Mouse (Mus musculus): ENCODE data around the gene Cpeb2.

Gene Cpeb2

DNA sequence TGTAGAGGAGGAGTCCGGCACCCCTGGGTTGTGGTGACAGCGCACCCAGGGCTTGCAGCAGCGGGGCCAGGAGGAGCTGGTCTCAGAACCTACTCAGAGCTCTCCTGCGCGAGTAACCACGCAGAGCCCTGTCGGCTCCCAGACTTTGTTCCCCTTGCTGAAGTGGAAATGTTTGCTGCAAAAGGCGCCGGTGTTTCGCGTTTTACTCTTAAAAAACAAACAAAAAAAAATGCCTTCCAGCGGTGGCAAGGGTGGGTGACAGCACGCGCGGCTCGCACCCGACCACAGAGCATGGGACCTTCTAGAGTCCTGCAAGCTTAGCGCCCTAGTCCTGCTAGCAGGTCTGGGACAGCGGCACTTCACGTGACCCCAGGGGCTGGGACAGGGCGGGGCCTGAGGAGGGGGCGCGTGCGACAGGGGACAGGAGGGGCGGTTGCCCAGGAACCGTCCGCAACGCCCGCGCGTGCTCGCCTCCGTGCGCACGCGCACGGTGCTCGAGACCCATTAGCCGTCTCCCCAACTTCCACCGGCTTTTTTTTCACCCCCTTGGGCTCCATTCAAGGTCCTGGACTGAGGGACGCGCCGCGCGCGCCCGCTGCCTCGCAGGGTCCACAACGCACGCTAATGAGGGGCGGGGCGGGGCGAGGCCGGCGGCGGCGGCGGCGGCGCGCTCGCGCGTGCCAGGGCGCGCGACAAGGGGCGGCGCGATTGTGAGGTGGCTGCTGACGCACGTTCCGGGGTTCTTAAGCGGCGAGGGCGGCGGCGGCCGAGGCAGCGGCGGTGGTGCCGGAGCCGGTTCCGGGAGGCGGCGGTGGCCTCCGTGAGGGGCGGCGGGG lies at the start of gene Cpeb2:
Gene Cpeb2, plus strand, starts transcription at position 691 of the 836 bp plus-strand sequence.
- peak; percentile 87 for DNase-seq (ENCODE audit: low spot score)

DNA sequence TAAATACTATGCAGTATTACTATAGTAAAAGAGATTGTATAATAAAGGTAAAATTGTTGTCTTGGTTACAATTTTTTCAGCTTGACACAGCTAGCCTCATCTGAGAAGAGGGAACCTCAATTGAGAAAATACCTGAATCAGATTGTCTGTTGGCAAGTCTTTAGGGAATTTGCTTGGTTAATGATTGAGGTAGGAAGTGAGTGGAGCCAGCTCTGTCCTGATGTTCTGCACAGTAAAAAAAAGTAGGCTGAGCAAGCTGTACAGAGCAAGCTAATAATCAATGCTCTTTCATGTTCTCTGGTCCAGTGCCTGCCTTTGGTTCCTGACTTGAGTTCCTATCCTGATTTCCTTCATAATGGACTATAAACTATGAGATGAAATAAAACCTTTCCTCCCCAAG lies 49.4 kb upstream of the Cpeb2 start:
- DNase-seq (ENCODE audit: low spot score), result no peak

DNA sequence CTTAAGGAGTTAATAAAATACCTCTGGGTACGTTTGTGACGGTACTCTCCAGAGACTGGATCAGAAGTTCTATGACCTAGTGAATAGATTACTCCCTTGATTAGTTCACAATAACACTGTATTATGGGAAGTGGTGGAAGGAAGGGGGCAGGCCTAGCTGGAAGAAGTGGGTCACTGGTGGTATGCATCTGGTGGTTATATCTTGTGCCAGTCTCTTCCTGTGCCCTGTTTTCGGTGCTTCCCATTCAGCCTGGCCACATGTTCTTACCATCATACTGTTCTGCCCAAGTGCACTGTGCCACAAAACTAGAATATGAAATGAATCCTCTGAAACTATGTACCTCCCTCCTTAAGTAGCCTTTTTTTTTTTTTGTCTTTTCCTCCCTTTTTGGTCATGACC lies 48.1 kb upstream of the Cpeb2 start:
- no peak for DNase-seq (ENCODE audit: low spot score)

DNA sequence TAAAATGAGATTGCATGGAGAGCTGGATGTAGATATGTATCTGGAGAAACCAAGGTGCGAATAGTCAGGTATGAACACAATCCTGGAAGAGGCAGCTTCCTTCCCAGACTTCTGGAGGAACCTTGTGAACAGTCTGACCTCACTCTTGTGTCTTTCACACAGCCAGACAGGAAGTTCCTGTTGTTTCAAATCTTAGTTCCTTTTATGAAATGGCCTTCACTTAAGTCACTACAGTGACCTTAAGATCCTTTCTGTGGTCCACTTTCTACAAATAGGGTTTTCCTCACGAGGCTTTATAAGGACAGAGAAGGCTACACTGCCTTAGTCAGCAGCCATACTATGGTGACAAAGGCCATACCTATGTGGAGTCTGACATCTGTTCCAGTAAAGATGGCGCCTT lies 47.5 kb upstream of the Cpeb2 start:
- DNase-seq (ENCODE audit: low spot score), result no peak

DNA sequence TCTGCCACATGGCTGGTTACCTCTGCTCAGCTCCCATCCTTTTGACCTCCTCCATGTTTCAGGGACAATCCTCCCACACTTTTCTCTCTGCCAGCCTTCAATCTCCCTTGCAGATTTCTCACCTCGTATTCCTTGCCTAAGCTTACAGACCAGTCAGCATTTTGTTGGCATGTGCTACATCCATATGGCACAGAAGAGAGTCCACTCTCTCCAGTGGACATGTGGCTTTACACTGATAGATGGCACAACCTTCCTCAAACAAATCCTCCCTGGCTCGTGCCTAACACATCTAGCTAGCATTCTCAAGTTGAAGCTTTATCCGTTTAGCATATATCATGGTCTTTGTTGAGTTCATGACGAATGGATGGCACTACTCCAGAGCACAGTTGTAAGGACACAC lies 32.3 kb upstream of the Cpeb2 start:
- DNase-seq (ENCODE audit: low spot score), result no peak

DNA sequence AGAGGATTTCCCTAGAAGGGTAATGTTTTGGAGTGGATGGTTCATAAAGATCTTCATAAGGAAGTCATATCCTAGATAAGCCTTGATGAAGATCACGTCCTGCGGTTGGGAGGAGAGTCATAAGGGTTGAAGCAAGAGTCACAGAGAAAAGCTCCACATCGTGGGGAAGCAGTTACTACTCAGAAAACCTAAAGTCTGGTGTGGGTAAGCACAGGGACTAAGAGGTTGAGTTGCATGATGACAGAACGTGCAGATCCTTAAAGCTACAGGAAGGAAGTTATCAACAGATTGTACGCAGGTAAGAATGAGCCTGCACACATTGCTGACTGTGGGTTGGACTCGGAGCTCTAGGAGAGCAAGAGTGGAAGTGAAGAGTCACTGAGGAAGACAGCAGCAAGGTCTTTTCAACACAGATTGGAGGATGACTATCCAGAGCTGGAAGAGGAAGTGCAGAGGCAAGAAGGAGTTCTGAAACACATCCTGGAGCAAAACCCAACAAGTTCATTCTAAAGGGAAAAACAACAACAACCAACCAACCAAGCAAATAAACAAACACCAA lies 26.4 kb upstream of the Cpeb2 start:
- no peak for DNase-seq (ENCODE audit: low spot score)

DNA sequence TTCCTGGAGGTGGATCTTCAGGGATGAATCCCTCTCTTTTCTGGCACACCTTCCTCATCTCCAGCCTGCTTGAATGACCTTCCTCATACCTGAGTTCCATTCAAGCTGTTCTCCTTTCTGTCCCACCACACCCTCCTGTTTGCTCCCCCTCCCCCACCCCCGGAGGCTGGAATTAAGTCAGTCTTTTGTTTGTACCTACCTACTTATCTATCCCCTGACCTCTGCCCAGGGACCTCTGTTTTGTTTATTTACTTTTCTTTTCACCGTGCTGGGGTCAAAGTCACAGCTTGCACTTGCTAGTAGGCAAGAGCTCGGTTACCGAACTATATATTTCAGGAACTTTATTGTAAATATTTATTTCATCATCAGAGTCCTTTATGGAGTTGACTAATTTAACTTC lies 15.5 kb upstream of the Cpeb2 start:
- no peak for DNase-seq (ENCODE audit: low spot score)

DNA sequence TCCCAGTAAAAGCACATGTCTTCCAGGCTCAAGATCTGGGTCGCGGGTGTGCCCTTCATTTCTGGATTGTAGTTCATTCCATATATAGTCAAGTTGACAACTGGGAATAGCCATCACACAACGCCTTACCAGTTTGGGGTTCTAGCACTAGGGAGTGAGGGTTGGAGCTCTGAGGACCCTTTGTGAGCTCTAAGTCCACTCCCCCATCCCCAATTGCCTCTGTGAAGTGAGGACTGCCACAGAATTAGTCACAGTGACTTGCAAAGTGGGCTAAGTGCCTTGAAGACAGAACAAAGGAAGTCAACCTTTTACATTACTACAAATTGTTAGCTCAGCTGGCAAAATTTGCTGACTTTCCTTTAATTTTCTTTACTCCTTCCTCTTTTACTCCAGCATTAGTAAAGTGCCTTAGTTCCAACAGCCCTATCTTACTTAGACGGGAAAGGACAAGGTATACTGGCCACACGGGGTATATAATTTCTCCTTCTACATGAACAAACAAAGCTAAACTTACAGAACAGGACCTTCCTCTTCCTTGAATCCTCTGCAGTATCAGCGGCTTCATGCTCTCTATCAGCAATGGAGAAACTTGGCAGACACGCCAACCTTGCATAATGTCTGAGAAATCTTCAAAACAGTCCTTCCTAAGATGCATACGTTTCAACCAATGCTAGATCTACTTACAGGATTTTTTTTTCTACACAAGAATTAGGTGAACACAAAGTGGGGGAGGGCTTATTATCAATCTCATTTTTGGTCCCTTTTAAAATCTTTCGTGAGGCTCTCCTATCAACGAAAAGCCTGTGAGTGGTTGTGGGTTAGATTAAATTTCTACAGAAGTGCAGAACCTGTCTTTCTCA lies 14.8 kb upstream of the Cpeb2 start:
- DNase-seq (ENCODE audit: low spot score), result no peak

DNA sequence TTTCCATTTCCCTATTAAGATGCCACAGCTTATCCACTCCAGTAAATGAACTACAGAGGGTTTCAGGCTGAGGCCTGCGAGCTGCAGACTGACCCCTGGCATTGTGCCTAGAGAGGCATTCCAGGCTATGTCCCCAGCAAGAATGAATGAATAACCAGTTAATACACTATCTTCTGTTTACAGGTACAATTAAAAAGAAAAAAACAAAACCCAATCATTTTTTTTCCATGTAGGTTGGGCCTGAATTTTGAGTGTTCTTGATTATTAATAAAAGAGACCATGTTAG lies 14.2 kb upstream of the Cpeb2 start:
- DNase-seq (ENCODE audit: low spot score), result no peak

DNA sequence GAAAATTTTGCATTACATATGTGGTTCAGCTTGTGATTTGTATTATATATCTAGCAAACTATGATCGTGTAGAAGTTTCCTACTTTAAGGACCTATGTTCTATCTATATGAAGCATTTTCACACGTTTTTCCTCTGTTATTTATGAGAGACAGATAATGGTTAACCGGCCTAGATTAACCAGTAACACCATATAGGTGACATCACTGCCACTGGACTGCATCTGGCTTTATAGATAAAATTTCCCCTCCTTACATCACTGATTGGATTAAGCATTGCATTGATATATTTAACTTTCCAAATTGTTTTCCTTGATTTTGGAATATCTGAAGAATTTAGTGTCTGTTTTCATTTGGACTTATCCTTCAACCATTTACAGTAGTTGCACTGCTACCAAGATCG lies 9.6 kb upstream of the Cpeb2 start:
- DNase-seq (ENCODE audit: low spot score), result no peak

DNA sequence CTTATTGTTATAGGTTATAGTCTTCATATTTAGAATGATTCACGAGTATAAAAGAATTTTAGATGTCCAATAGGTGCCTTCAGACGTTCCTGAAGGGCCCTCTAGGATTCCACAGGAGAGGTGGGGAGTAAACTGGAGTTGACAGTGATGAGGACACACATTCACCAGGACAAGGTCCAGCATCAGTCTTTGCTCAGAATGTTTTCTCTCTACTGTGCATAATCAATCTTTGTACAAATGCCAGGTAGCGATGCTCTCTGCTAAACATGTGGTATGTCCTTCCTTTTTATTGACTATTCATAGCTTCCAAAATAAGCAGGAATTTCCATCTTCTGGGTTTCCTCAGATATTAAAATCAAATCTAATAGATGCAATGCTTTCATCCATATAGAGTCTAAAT lies 8.7 kb upstream of the Cpeb2 start:
- DNase-seq (ENCODE audit: low spot score), result no peak

DNA sequence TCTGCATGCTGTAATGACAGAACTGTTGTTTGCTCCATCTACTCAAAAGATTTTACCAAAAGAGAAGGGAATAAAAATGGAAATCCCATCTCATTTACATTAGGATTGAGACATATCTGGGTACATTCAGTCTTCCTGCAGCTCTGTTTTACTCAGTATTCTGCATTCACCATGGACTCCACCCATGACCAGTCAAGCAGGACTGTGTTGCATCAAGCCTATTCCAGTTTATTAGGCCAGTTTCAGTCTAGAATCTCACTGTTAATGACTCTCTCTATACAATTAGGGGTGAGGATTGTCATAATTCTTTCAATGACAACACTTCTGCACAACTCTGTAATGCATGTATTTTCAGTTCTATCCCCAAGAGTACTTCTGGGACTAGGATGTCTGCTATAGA lies 6.8 kb upstream of the Cpeb2 start:
- DNase-seq (ENCODE audit: low spot score), result no peak

DNA sequence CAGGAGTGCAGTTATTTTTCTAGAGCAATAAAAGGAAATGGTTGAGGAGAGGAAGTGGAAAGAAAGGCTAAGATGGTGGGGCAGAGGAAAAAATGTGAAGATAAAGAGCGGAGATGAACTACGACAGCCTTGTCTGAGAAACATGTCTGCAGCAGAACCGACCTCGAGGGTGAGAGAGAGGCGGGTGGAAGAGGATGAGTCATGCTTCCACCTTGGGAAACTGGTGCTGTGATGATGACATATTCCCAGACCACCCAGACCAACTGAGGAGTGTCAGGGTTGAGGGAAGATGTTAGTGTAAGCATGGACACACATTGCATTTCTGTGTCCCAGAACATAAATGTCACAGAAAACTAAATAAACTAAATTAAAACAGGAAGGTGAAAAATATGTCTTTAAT lies 5.4 kb upstream of the Cpeb2 start:
- no peak for DNase-seq (ENCODE audit: low spot score)

DNA sequence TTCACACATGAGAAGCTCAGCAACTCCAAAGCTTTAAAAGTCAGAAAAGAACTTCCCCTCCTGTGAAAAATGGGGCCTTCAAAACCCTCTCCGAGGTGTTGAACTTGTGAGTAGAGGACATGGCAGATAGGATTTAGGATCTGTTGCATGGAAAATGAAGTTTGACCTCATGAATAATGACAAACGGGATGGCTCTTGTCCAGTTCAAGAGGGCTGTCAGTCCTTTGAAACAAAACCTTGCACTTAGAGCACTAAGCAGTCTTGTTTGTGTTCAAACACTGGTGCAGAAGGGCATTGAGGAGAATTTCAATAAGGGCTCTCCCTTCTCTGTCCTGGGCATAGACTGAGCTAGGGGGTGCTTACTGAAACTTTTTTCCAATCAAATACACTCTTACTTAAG lies 1.9 kb upstream of the Cpeb2 start:
- DNase-seq (ENCODE audit: low spot score), result no peak

DNA sequence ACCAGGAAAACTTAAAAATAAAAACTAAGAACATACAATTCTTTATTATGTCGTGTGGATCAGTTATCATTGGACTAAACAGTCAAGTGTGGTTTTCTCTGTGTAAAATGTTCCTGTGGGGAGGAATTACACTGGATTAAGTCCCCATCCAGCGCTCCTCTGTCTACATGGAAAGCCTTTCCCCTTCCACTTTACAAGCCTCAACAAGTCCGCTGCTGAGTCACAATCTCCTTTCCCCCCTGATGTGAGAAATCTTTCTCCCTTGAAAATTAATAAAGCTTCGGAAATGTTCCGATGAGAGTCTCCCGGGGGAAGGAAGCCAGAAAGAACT lies 856 bp upstream of the Cpeb2 start:
- no peak for DNase-seq (ENCODE audit: low spot score)

DNA sequence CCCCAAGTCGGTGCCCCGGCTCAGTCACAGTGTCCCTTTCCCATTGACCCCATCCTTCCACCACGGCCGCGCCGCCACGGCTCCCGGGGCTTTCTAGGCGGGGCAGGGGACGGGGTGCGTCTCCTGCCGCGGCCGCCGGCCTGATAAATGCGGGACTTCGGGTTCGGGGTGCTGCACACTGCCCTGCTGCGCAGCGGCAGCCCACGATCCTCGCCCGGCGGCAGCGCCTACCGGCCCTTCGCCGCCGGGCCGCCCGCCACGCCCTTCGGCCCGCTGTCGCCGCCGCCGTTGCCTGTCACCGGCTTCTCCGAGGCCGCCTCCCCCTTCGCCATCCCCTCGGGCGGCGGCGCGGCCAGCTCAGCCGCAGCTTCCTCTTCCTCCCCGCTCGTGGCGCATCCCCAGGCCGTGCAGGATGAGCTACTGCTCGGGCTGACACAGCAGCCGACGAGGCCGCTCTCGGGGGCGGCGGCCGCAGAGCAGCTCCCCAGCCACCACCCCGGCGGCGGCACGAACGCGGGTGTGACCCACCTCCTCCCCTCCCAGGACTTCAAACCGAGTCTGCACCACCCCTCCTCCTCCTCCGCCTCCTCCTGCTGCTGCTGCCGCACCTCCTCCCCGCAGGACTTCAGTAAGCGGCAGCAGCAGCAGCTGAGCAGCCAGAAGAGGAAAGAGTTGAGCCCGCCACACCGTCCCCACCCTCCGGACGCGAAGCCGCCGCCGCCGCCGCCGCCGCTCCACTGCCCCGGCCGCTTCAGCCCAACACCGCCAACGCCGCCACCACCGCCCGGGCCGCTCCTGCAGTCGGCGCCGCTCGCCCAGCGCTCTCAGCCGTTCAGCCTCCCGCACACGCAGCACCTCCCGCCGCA lies 579 bp downstream of the Cpeb2 start:
- DNase-seq (ENCODE audit: low spot score), result no peak

DNA sequence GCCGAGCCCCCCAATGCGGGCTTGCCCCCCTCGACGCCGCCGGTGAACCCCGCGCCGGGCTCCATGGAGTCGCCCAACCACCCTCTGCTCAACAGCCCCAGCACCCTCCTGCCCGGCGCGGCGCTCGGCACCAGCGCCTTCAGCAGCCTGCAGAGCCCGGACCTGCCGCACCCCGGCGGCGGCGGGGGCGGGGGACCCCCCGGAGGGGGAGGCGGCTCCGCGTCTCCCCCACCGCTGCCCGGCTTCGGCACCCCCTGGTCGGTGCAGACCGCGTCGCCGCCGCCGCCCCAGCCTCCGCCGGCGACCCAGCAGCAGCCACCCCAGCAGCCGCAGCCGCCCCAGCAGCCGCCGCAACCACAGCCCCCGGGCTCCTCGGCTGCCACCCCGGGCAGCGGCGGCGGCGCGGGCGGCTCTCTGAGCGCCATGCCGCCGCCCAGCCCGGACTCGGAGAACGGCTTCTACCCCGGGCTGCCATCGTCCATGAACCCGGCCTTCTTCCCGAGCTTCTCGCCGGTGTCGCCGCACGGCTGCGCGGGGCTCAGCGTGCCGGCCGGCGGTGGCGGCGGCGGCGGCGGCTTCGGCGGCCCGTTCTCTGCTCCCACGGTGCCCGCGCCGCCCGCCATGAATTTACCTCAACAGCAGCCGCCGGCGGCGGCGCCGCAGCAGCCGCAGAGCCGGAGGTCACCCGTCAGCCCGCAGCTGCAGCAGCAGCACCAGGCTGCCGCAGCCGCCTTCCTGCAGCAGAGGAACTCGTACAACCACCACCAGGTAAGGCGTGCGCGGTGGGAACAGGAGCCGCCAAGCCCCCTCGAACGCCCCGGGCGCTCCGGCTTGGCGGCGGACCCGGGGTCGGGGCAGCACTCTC lies 1.6 kb downstream of the Cpeb2 start:
- DNase-seq (ENCODE audit: low spot score), result no peak

DNA sequence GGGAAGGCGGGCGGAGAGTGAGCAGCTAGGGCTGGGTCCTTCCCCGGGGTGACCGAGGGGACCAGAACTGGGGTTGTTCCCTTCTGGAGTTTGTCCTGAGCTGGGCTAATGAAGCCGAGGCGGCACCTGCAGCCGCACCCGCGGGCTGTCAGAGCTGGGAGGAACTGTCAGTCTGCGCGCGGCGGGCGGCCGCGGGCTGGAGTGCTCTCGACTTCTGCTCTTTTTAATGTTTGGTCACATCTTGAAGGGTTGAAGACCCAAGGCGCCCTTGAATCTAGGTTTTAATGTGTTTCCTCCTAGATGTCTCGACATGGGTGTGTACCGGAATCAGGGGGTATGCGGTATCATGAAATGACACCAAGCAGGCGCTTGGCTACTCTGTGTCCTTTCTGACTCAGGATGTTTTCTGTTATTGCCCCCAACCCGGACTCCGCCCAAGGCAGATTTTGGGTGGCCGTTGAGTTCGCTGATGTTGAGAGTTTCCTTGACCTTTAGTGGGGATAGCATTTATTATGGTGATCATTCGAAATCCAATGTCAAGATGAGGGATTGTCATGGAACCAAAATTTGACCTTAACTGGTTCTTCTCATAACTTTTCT lies 2.3 kb downstream of the Cpeb2 start:
- no peak for DNase-seq (ENCODE audit: low spot score)

DNA sequence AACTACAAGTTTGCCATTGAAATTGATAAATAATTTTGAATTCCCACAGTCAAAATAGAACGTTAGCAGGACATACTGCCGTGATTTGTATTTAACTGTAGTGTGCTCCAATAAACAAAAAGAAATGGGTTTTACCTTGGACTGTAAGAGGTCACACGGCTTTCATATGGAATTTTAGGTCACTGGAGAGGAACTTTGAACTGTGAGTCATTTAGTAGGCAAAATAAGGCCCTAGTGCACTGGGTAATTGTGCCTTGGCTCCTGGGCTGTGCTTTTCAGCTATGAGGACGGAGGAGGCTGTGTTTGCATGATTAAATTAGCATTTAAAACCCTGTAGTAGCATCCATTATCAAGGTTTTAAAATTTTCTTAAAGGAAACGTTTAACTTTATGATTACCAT lies 3.0 kb downstream of the Cpeb2 start:
- no peak for DNase-seq (ENCODE audit: low spot score)

DNA sequence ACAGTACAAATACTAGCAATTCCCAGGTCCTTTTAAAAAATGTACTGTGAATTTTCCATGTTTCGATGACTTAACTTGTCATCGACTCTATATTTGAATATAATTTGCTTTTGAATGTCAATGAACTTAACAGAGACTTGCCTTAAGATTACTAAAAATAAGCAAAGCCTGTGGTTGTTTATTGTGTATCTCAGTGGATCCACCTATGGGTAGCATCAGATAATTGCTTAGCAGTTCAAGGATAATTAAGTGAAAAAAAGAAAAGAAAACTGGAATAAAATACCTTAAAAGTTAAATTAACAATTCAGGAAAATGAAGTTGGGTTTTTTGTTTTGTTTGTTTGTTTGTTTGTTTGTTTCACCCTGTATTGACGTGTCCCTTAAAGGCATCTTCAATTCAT lies 3.5 kb downstream of the Cpeb2 start:
- DNase-seq (ENCODE audit: low spot score), result no peak

DNA sequence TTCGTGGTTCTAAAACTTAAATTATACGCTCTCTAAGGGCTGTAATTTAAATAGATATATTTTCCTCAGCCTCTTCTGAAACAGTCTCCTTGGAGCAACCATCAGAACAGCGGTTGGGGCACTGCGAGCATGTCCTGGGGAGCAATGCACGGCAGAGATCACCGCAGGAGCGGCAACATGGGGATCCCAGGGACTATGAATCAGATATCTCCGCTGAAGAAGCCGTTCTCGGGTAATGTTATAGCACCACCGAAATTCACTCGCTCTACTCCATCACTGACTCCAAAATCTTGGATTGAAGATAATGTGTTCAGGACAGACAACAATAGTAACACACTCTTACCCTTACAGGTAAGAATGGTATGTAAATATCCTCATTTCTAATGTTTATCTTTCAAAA lies 4.3 kb downstream of the Cpeb2 start:
- no peak for DNase-seq (ENCODE audit: low spot score)

Data from layer of hippocampus, adult 9-10 months (tissue).